Mouse (Mus musculus) myocyte (in vitro differentiated cells): ENCODE data around the gene Il2rb. TPM values are rescaled to one million over a fixed set of nuclear protein-coding genes. Genes with fewer than 3 reads are reported as not detected.
A peak's percentile ranks its signal among the peaks of the same experiment; 100 is the strongest.

ENCODE experiments used
- H3K27me3 ChIP-seq: one replicate; pipeline ENCODE4 v1.6.1; 2011; ENCODE audit not compliant: control insufficient read depth, insufficient read depth, insufficient read length
- H3K36me3 ChIP-seq: one replicate; pipeline ENCODE4 v1.6.1; 2011; ENCODE audit not compliant: control insufficient read depth, insufficient read depth
- H3K4me2 ChIP-seq: one replicate; pipeline ENCODE4 v1.6.1; 2011; ENCODE audit warnings: low read depth, control low read depth
- H3K4me3 ChIP-seq: one replicate; pipeline ENCODE4 v1.5.1; 2011; ENCODE audit warnings: mild to moderate bottlenecking, control low read depth, moderate library complexity
- H3K79me2 ChIP-seq: one replicate; pipeline ENCODE4 v1.6.1; 2011; ENCODE audit not compliant: control insufficient read depth, insufficient read depth
- H3ac ChIP-seq: one replicate; pipeline ENCODE4 v1.6.1; 2011; ENCODE audit not compliant: control insufficient read depth, insufficient read length
- CEBPB ChIP-seq: IDR thresholded peaks from 2 replicates; pipeline ENCODE4 v1.6.1; 2011; ENCODE audit warnings: mild to moderate bottlenecking, moderate library complexity; ENCODE audit not compliant: poor library complexity, insufficient read depth, severe bottlenecking
- E2F4 ChIP-seq: IDR thresholded peaks from one replicate; pipeline ENCODE4 v1.6.1; 2011; ENCODE audit warnings: mild to moderate bottlenecking, control low read depth, moderate library complexity; ENCODE audit not compliant: insufficient read depth
- MAX ChIP-seq: IDR thresholded peaks from one replicate; pipeline ENCODE4 v1.6.1; 2011; ENCODE audit warnings: low read depth, mild to moderate bottlenecking, control low read depth
- MYOD1 ChIP-seq, 3 experiments: IDR thresholded peaks; one replicate each; pipeline ENCODE4 v1.6.1; 2011; ENCODE audit warnings: control low read depth in 2 of 3, low read depth in 2 of 3, mild to moderate bottlenecking in 2 of 3, moderate library complexity in 1 of 3; ENCODE audit not compliant: insufficient read length in 2 of 3, control insufficient read depth in 1 of 3
- MYOG ChIP-seq, 3 experiments: IDR thresholded peaks; one replicate each; pipeline ENCODE4 v1.6.1; 2011; ENCODE audit warnings: control low read depth in 2 of 3, low read depth in 2 of 3, mild to moderate bottlenecking in 2 of 3; ENCODE audit not compliant: insufficient read length in 2 of 3, control insufficient read depth in 1 of 3, insufficient read depth in 1 of 3
- POLR2AphosphoS2 ChIP-seq: IDR thresholded peaks from one replicate; pipeline ENCODE4 v1.6.1; 2011; ENCODE audit warnings: low read depth, control low read depth; ENCODE audit not compliant: insufficient read length
- REST ChIP-seq: IDR thresholded peaks from one replicate; pipeline ENCODE4 v1.6.1; 2011; ENCODE audit warnings: mild to moderate bottlenecking, control low read depth, moderate library complexity; ENCODE audit not compliant: insufficient read depth, insufficient read length
- SRF ChIP-seq: IDR thresholded peaks from one replicate; pipeline ENCODE4 v1.6.1; 2011; ENCODE audit warnings: low read depth; ENCODE audit not compliant: control insufficient read depth, insufficient read length
- TCF12 ChIP-seq: IDR thresholded peaks from one replicate; pipeline ENCODE4 v1.6.1; 2011; ENCODE audit warnings: mild to moderate bottlenecking, control low read depth; ENCODE audit not compliant: poor library complexity, insufficient read depth, severe bottlenecking
- TCF3 ChIP-seq: IDR thresholded peaks from one replicate; pipeline ENCODE4 v1.6.1; 2011; ENCODE audit warnings: low read depth, control low read depth; ENCODE audit not compliant: insufficient read length
- USF1 ChIP-seq: IDR thresholded peaks from one replicate; pipeline ENCODE4 v1.6.1; 2011; ENCODE audit warnings: low read depth, mild to moderate bottlenecking, control low read depth, moderate library complexity
- polyA plus RNA-seq: library from polyadenylated mRNA; unstranded; fragments of >200 nt; fragmentation: generic; extraction: Trizol; gene quantifications from one replicate; pipeline ENCODE4 v1.2.1, GENCODE M21; 2012; ENCODE audit warnings: missing spikeins

Gene Il2rb
- polyA plus RNA-seq, 1 experiment, result 0.67 TPM

DNA sequence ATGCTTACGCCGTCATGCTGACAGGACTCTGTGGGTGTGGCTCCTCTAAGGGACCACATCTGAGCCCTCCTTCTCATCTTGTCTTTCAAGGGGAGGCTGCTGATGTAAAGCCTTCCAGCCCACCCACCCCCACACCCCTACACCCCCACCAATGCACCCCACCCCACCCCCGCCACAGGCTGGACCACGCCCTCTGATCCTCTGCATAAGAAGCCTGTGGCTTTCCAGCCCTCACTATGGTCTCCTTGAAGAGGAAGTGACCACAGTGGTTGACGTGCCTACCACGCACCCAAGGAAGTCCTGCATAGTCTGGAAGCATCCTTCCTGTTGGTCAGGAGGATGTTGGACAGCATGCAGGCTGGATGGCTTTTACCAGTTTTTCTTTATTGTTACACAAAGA, 20.7 kb upstream of the Il2rb start:
- TF ChIP-seq TCF12, result no peak
- H3K27me3 ChIP-seq, result no peaks in the 10 kb centered on the region
- H3K36me3 ChIP-seq, result no peaks in the 10 kb centered on the region
- H3K4me2 ChIP-seq, result no peak overlapping the region
- no peaks in the 10 kb centered on the region for H3K79me2 ChIP-seq
- no peak overlapping the region for H3K4me3 ChIP-seq
- H3ac ChIP-seq, result no peak overlapping the region

DNA sequence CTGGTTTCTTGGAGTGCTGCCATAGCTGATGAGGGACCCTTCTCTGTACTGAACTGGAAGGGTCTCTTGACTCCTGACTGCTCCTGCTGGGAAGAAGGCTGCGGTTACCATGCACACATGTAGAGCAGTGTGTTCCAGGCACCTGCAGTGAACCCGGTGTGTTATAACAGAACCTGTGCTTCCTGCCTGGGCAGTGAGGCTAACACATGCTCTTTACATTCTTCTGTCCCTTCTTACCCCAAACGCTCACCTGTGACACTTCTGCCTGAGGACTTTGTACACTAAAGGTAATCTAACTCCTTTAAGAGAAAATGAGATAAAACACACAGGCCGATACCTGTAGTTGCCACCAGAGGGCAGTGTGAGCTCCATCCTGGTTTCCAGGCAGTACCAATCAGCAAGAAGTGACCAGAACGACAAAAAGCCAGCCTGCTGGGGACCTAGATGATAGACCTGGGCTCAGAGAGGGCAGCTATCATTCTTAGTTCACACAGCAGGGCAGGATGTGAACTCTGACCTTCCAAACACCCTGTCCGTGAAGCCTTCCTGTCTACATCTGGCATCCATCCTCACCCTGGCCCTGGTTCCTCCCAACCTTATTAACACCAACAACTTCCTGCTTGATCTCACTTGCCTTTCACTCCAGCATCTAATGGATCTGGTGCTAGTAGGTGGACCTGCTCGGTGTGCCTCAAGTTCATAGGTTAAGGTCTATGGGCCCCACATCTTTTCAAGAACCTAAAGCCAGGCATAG, 19.5 kb upstream of the Il2rb start:
- H3ac ChIP-seq, result no peak overlapping the region
- peak overlapping the region; percentile 3 for H3K4me2 ChIP-seq
- no peak for TF ChIP-seq TCF12
- no peak for TF ChIP-seq TCF3
- H3K27me3 ChIP-seq, result no peaks in the 10 kb centered on the region
- H3K79me2 ChIP-seq, result no peaks in the 10 kb centered on the region
- no peak overlapping the region for H3K4me3 ChIP-seq
- no peaks in the 10 kb centered on the region for H3K36me3 ChIP-seq

DNA sequence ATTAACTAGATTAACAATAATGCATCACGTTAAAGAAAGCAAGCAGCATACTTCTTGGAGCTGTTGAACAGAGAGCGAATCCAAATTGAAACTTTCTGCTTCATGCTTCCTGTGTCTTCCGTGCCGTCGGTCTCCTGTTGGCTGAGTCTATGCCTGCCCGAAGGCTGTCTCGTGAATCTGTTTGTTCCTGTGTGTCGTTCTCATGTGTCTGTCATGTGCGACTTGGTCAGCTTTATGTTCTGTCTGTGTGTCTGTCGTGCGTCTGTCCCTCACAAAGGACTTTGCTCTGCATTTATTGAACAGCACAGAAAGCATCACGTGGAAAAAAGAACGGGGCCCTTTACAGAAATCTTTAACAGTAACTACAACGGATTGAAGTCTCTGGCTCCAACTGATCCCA, 17.9 kb upstream of the Il2rb start:
- no peak for TF ChIP-seq REST
- Histone ChIP-seq H3K36me3 (no peaks in the 10 kb centered on the region), H3K4me2 (no peak overlapping the region), H3K4me3 (no peak overlapping the region), H3K27me3 (no peaks in the 10 kb centered on the region), H3K79me2 (no peaks in the 10 kb centered on the region), H3ac (no peak overlapping the region)

DNA sequence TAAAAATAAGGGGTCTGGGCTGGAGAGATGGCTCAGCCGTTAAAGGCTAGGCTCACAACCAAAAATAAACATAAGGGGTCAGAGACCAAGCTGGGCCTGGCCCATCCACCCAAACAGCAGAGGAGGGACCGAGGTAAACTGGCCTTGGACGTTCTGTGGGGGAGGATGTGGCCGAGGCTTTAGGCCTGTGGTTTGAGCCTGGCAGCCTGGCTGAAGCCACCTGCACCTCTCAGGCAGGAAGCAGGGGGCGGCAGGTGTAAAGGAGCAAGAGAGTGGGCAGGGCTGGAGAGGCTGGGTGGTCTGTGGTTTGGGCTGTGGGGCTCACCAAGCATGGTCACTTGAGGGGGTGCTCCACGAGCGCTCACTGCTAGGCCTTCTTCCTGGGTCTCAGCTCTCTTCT, 16.9 kb upstream of the Il2rb start:
- Histone ChIP-seq H3ac (no peak overlapping the region), H3K36me3 (no peaks in the 10 kb centered on the region), H3K27me3 (no peaks in the 10 kb centered on the region), H3K79me2 (no peaks in the 10 kb centered on the region), H3K4me2 (no peak overlapping the region), H3K4me3 (no peak overlapping the region)
- TF ChIP-seq E2F4, result no peak
- TF ChIP-seq MYOD1 (IDR thresholded peaks at IDR 0.05; ENCODE audit: control insufficient read depth in 1 of 3, insufficient read length in 2 of 3, low read depth in 2 of 3), result peak in 2 of 3 experiments; percentile 75 to 93
- TF ChIP-seq USF1, result no peak
- no peak for TF ChIP-seq REST
- TF ChIP-seq MAX, result no peak
- peak in 2 of 3 experiments; percentile 60 to 89 for TF ChIP-seq MYOG (IDR thresholded peaks at IDR 0.05; ENCODE audit: control insufficient read depth in 1 of 3, insufficient read depth in 1 of 3, insufficient read length in 2 of 3, low read depth in 2 of 3)
- TF ChIP-seq CEBPB, result no peak
- no peak for TF ChIP-seq SRF
- TF ChIP-seq TCF3, result peak; percentile 40

DNA sequence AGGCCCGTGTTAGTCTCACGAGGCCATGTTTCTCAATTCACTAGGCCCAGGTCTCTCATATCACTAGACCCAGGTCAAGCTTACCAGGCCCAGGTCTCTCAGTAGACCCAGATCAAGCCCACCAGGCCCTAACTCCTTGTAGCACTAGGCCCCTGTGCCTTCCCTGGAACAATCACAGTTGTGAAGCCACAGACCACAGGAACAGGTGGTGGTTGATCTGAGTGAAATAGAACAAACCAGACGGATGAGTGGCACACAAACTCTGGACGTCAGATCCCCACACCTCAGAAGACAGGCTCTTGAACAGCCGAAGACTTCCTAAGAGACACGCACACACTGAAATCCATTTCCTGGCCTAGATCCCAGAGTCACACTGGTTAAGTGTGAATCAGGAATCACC, 15.7 kb upstream of the Il2rb start:
- no peaks in the 10 kb centered on the region for H3K27me3 ChIP-seq
- no peak overlapping the region for H3ac ChIP-seq
- H3K4me2 ChIP-seq, result peak overlapping the region; percentile 25
- TF ChIP-seq USF1 (no peak), MYOG (IDR thresholded peaks at IDR 0.05; ENCODE audit: control insufficient read depth in 1 of 3, insufficient read depth in 1 of 3, insufficient read length in 2 of 3, low read depth in 2 of 3) (peak; percentile 74 to 97 (median 89)), MAX (no peak), SRF (no peak), MYOD1 (IDR thresholded peaks at IDR 0.05; ENCODE audit: control insufficient read depth in 1 of 3, insufficient read length in 2 of 3, low read depth in 2 of 3) (peak; percentile 56 to 97 (median 95)), TCF12 (peak; percentile 85), POLR2AphosphoS2 (no peak), TCF3 (peak; percentile 53)
- H3K36me3 ChIP-seq, result no peaks in the 10 kb centered on the region
- no peaks in the 10 kb centered on the region for H3K79me2 ChIP-seq
- no peak overlapping the region for H3K4me3 ChIP-seq

DNA sequence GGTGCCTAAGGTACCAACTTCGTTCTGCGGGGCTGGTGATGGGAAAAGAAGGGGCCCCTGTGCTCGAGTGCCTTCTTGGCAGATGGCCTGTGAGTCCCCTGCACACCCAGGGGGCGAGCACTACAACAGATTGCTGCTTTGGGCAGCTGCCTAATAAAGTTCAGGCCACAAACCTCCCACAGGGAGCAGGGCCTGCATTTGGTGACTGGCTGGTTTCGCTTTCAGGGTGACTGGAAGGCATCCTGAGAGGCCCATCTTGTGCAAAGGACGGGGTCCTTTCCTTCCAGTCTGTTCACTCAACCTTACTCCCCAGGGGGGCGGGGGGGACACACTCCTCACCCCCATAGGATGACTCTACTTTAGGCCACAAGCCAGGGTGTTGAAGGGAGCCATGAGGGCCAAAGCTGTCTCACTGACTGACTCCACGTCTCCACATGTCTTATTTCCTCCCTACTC, 15.1 kb upstream of the Il2rb start:
- Histone ChIP-seq H3K4me3 (no peak overlapping the region), H3K79me2 (no peaks in the 10 kb centered on the region), H3K36me3 (no peaks in the 10 kb centered on the region), H3K27me3 (no peaks in the 10 kb centered on the region), H3ac (no peak overlapping the region), H3K4me2 (peak overlapping the region; percentile 25)
- TF ChIP-seq CEBPB, result no peak
- peak; percentile 29 for TF ChIP-seq TCF12
- peak in 2 of 3 experiments; percentile 70 to 91 for TF ChIP-seq MYOG (IDR thresholded peaks at IDR 0.05; ENCODE audit: control insufficient read depth in 1 of 3, insufficient read depth in 1 of 3, insufficient read length in 2 of 3, low read depth in 2 of 3)
- peak in 2 of 3 experiments; percentile 80 to 83 for TF ChIP-seq MYOD1 (IDR thresholded peaks at IDR 0.05; ENCODE audit: control insufficient read depth in 1 of 3, insufficient read length in 2 of 3, low read depth in 2 of 3)
